Mouse (Mus musculus) G1E-ER4 (cell line): ENCODE results near the gene Gphb5. TPM values are rescaled to one million over a fixed set of nuclear protein-coding genes. Genes with fewer than 3 reads are reported as not detected.

ENCODE experiments used
- GATA1 ChIP-seq: IDR thresholded peaks from one replicate; pipeline ENCODE4 v1.8.0; 2012; ENCODE audit warnings: low read length, inconsistent platforms
- polyA plus RNA-seq: library from polyadenylated mRNA; stranded (reverse); fragments of >175 nt; gene quantifications from 2 replicates; pipeline ENCODE4 v1.2.3, GENCODE M21; 2012

Gene Gphb5
- polyA plus RNA-seq = not detected in 2 replicates

DNA sequence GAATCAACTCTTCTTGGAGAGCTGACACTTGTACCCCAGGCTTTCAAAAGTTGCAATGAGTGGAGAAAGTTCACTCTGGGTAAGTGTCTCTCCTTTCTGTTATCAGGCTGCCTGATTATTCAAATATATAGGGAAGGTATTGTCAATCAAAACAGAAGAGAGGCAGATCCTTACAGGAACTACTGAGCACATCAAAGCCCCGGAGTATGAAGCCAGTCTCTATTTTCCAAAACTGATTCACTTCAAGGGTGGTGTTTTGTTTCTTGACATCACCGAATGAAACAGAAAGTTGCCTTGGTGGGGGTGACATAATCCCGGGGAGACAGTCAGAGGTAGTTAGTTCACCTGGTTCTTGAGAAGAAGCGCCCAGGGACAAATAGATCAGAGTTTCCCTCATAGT, at the start of gene Gphb5:
Gene Gphb5, minus strand, starts transcription at position 101 of the 400 bp plus-strand sequence.
- no peak for TF ChIP-seq GATA1

DNA sequence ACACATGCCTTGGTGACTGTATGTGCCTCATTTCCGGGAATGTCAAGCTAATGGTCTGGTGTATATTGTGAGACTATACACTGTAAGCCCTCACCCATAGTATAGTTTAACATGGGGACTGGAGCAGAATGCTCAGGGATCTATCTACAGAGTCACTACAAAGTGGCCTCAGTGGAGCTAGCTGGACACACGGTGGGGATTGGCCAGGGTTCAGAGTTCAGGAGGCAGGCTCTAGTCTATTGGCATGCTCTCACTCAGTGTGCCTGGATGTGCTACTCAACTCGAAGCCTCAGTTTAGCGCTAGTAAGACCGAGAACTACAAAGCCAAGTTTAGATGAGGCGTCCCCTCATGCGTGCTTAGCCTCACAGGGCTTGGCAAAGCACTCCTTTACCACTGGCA, 49.6 kb upstream of the Gphb5 start:
- TF ChIP-seq GATA1 = no peak

DNA sequence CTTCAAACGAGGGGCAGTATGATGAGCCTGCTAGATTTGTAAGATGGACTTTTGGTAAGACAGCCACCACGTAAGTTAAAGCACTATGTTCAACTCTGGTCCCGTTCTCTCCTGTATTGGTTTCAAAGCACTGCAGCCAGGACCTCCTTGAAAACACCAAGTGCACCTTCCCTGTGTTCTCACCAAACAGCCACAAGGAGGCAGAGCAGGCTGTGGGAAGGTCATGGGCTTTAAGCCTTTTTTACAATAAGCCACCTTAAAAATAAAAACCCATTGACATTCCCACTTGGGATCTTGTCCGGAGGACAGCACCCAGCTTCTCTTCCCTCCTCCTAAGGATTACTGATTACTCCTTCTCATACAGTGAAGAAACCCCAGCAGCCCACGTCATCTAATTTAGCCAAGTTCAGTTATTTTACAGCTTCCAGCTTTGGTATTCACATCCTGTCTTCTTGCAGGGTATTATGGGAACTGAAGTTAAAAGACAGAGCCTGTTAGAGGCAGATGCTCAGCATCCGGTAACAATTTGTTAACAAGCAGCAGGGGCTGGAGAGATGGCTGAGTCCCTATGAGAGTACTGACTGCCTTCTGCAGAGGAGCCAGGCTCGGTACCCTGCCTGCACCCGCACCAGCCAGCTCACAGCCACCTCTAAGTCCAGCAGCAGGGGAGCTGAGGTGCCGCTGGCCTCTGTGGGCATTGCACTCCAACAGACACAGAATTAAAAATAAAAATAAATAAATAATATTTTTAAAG, 47.6 kb upstream of the Gphb5 start:
- no peak for TF ChIP-seq GATA1

GRCm38 (mm10) chr12:75460561-75460960, 44.0 kb upstream of the Gphb5 start:
- no peak for TF ChIP-seq GATA1

- TF ChIP-seq GATA1 = no peak
Measured at GRCm38 (mm10) chr12:75459656-75460055, 43.1 kb upstream of the Gphb5 start.

DNA sequence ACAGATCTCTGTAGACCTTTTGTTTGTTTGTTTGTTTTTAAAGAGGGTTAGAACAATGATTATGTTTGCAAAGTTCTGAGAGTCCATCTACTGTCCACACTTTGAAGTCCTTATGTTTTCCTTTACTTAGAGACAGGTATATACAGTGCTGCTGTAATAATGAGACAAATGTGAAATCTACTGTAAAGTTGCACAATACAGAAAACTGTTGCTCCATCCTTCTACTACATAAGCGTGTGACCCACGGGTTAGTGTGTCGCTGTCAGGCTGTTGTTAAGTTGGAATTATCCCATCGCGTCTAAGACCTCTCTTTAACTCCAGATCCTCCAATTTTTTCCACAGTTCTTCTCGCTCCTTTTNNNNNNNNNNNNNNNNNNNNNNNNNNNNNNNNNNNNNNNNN, 36.9 kb upstream of the Gphb5 start:
- no peak for TF ChIP-seq GATA1

GRCm38 (mm10) chr12:75453027-75453426, 36.4 kb upstream of the Gphb5 start:
- no peak for TF ChIP-seq GATA1

DNA sequence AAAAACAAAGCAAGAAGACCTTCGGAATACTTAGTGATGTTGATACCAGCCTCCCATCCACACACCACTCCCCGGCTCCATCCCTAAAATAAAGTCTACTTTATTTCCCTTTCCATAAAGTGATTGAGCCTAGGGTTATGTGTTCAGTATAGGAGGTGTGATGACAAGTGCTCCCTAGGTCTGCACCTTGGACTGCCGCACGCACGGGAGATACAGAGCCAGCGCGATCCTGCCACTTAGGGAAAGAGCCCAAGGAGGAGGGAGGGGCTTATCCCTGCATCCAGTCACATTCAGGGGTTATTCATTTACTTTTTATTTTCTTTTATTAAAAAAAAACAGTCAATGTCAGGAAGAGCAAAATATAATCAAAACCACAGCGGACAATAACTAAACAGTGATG, 34.0 kb upstream of the Gphb5 start:
- TF ChIP-seq GATA1 = no peak

DNA sequence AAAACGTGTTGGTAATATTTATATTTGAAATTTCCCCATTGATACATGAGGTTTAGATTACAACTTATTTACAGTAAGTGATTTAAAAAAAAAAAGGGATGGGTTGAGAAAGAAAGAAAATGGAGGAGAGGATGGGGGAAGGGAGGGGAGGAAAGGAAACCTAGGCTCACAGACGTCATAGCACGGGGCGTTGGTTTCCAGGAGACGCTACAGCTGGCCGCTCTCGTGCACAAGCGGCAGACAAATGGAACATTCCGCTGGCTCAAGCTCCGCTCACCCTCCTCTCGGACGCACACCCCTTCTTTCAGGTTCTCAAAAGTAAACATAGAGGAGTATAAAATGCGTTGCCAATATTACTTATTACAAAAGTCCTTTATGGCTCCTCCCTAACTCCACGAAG, 33.4 kb upstream of the Gphb5 start:
- TF ChIP-seq GATA1 = no peak

GRCm38 (mm10) chr12:75449475-75449966, 32.9 kb upstream of the Gphb5 start:
- TF ChIP-seq GATA1 = no peak

- no peak for TF ChIP-seq GATA1
Measured at GRCm38 (mm10) chr12:75448921-75449320, 32.3 kb upstream of the Gphb5 start.

DNA sequence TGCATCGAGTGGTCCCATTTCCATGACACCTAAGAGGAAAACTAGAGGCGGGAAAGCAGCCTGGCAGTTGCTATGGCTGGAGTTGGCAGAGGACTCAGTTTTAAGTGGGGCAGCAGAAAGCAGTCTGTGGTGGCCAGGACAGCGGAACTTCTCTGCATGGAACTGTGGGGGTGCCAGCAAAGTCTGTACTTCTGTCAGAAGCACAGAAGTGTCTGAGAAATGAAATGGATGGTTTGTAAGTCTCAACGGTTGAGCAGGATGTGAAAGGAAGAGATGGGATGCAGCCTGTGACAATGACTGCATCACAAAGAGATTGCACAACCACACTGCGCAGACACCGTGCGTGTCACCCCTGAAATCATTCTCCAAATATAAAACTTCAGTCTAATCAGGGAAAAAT, 29.7 kb upstream of the Gphb5 start:
- TF ChIP-seq GATA1 = no peak

GRCm38 (mm10) chr12:75429685-75430396, 13.3 kb upstream of the Gphb5 start:
- no peak for TF ChIP-seq GATA1

GRCm38 (mm10) chr12:75428719-75429118, 12.1 kb upstream of the Gphb5 start:
- no peak for TF ChIP-seq GATA1

DNA sequence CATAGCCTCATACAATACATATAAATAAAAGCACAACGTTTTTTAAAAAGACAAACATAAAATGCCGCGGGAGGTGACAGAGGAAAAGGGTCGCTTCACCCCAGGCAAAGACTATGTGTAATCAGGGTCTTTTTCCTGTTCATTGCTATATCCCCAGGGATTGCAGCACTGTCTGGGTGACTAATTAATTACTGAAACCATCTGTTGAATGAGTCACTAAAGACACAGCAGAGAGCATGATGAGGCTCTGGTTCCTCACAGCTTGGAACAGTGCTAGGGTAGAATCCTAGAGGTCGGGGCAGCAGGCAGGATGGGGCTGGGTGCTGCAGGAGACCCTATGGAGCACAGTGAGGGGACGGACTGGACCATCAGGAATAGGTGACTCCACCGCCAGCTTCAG, 9.3 kb upstream of the Gphb5 start:
- TF ChIP-seq GATA1 = no peak

DNA sequence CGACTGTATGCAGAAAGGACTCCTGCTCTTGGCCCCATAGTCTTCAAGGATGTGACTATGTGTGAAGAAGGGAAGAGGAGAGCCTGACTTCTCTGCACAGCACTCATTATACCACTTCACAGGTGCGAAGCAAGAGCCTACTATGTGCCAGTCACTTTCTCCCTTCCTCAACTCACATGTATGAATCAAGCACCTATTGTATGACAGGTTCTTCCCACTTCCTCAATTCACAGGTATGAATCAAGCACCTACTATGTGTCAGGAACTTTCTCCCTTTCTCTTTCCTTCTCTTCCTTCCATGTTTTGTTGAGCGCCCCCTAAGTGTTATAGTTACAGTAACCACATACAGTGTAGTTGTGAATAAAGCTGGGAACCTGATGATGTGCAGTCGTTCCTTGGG, 8.2 kb upstream of the Gphb5 start:
- no peak for TF ChIP-seq GATA1

DNA sequence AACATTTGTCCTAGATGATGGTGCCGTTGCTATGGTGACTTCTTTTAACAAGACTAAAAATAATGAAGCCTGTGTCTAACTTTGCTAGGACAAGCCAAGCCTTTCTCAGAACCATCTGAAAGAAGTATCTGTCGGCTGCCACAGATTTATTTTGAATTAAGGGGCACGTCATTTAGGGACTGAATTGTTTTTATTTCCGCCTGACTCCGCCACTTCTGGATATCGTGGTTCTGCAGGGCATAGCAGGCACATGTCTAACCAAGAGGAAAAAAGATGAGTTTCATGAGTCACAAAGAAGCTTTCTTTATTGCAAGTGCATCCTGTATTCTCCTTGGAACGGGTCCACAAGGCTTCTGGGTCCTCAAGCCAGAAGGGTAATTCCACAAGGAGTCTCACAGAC, 7.8 kb upstream of the Gphb5 start:
- TF ChIP-seq GATA1 = no peak
